Mouse (Mus musculus) c-Kit-positive CD71-positive TER-119-positive erythroid progenitor cells, embryonic 14.5 days (primary cell): ENCODE data around the gene Mrpl41.
A peak's percentile ranks its signal among the peaks of the same experiment; 100 is the strongest.

ENCODE experiments used
- DNase-seq: peaks from one replicate; pipeline ENCODE4 v3.0.0-alpha.2; 2013; ENCODE audit warnings: low spot score

The Mrpl41 gene

GRCm38 (mm10) chr2:24935057-24935796, 39.7 kb downstream of the Mrpl41 start, which contains the start of gene Arrdc1:
Gene Arrdc1 (minus strand): TSS chr2:24935252.
- DNase-seq = peak; percentile 95

GRCm38 (mm10) chr2:24934441-24934963, 40.4 kb downstream of the Mrpl41 start:
- no peak for DNase-seq

- no peak for DNase-seq
Measured at GRCm38 (mm10) chr2:24929593-24929992, 45.3 kb downstream of the Mrpl41 start.

- no peak for DNase-seq
Measured at GRCm38 (mm10) chr2:24929119-24929518, 45.8 kb downstream of the Mrpl41 start.

- no peak for DNase-seq
Measured at GRCm38 (mm10) chr2:24927810-24928479, 47.0 kb downstream of the Mrpl41 start.

- DNase-seq = no peak
Measured at GRCm38 (mm10) chr2:24926965-24927358, 47.9 kb downstream of the Mrpl41 start.

- DNase-seq = no peak
Measured at GRCm38 (mm10) chr2:24926345-24926964, 48.4 kb downstream of the Mrpl41 start.

GRCm38 (mm10) chr2:24925284-24925683, 49.6 kb downstream of the Mrpl41 start:
- no peak for DNase-seq
